8 mouse cellular contexts compared by ENCODE assay signal in genomic region chr10:117432415-117432814, GRCm38 (mm10). TPM values are rescaled to one million over a fixed set of nuclear protein-coding genes. Genes with fewer than 3 reads are reported as not detected.
DNase-seq lines count a peak whose midpoint lies in the region; ATAC-seq lines count a peak whose summit lies in the region.

No protein-coding gene starts in this region.

- H3K9ac ChIP-seq in hindbrain, embryonic 16.5 days (ENCODE audit: low read depth, low read length), result peak overlapping the region; percentile 23; the same call in 1 of the 2 replicates
- H3K9ac ChIP-seq in limb, embryonic 12.5 days (replicated peaks), result no peak overlapping the region; the same call in 1 of the 2 replicates
- H3K9ac ChIP-seq in midbrain, embryonic 11.5 days (ENCODE audit: low read length), result no peak overlapping the region

- WGBS in hindbrain, embryonic 16.5 days, result 9% methylated on average over 21 of the region's 21 CpGs
- 10% methylated on average over 21 of the region's 21 CpGs for WGBS in limb, embryonic 12.5 days
- 17% methylated on average over 21 of the region's 21 CpGs for WGBS in midbrain, embryonic 11.5 days

- no peaks in the 10 kb centered on the region for H3K36me3 ChIP-seq in hindbrain, embryonic 16.5 days (ENCODE audit: control insufficient read depth, insufficient read depth, low read length)
- H3K36me3 ChIP-seq in limb, embryonic 12.5 days, result no peaks in the 10 kb centered on the region
- no peaks in the 10 kb centered on the region for H3K36me3 ChIP-seq in midbrain, embryonic 11.5 days (ENCODE audit: control insufficient read depth, insufficient read depth, low read length)

- peak; percentile 48 to 76 for DNase-seq in adrenal gland, adult (ENCODE audit: inconsistent age in 2 of 2, low spot score in 1 of 2)
- DNase-seq in cerebellum, adult 9-11 months, result peak; percentile 36
- peak; percentile 97 for DNase-seq in midbrain, embryonic 11.5 days (ENCODE audit: low spot score, missing footprints)
- DNase-seq in spleen, adult 18-20 months, result peak; percentile 53 to 83
- no peak for DNase-seq in MN1 (ENCODE audit: low spot score)

- no peaks in the 10 kb centered on the region; the same call in none of the 2 replicates for H3K27me3 ChIP-seq in hindbrain, embryonic 16.5 days (replicated peaks; ENCODE audit: control insufficient read depth, insufficient read depth, low read length)
- H3K27me3 ChIP-seq in limb, embryonic 12.5 days, result peaks cover 20% of the 10 kb centered on the region
- peaks cover 5% of the 10 kb centered on the region for H3K27me3 ChIP-seq in midbrain, embryonic 11.5 days (ENCODE audit: control insufficient read depth, insufficient read depth, low read length)

- no peak overlapping the region for H3K27ac ChIP-seq in hindbrain, embryonic 16.5 days (ENCODE audit: low read depth, low read length)
- H3K27ac ChIP-seq in limb, embryonic 12.5 days, result no peak overlapping the region
- no peak overlapping the region for H3K27ac ChIP-seq in midbrain, embryonic 11.5 days (ENCODE audit: low read depth, low read length)

- peaks cover 4% of the 10 kb centered on the region for H3K4me1 ChIP-seq in hindbrain, embryonic 16.5 days (ENCODE audit: control insufficient read depth, insufficient read depth, low read depth, low read length)
- peaks cover 26% of the 10 kb centered on the region for H3K4me1 ChIP-seq in limb, embryonic 12.5 days (replicated peaks)
- H3K4me1 ChIP-seq in midbrain, embryonic 11.5 days (ENCODE audit: control insufficient read depth, insufficient read depth, low read length), result no peaks in the 10 kb centered on the region; the same call in 1 of the 2 replicates

- H3K4me3 ChIP-seq in hindbrain, embryonic 16.5 days (ENCODE audit: low read length), result peak overlapping the region; percentile 27; the same call in 1 of the 2 replicates
- peak overlapping the region; percentile 14; the same call in 1 of the 2 replicates for H3K4me3 ChIP-seq in limb, embryonic 12.5 days (replicated peaks)
- H3K4me3 ChIP-seq in midbrain, embryonic 11.5 days (ENCODE audit: low read depth, low read length), result no peak overlapping the region

- peak overlapping the region; percentile 50 for H3K4me2 ChIP-seq in hindbrain, embryonic 16.5 days (ENCODE audit: low read length)
- H3K4me2 ChIP-seq in limb, embryonic 12.5 days, result peak overlapping the region; percentile 45
- peak overlapping the region; percentile 8 for H3K4me2 ChIP-seq in midbrain, embryonic 11.5 days

- peak; percentile 32 for ATAC-seq in frontal cortex, adult (ENCODE audit: low TSS enrichment)
- peak; percentile 62; the same call in 1 of the 2 replicates for ATAC-seq in hindbrain, embryonic 16.5 days
- no peak for ATAC-seq in limb, embryonic 12.5 days (ENCODE audit: insufficient number of reproducible peaks, insufficient read depth, low FRiP score, low TSS enrichment, low read depth)
- peak; percentile 59 for ATAC-seq in midbrain, embryonic 11.5 days (ENCODE audit: low FRiP score)

- no peaks in the 10 kb centered on the region for H3K9me3 ChIP-seq in hindbrain, embryonic 16.5 days (ENCODE audit: control insufficient read depth, low read length)
- no peaks in the 10 kb centered on the region; the same call in 1 of the 2 replicates for H3K9me3 ChIP-seq in limb, embryonic 12.5 days
- no peaks in the 10 kb centered on the region for H3K9me3 ChIP-seq in midbrain, embryonic 11.5 days (ENCODE audit: control insufficient read depth, low read length)

RNA-seq across cellular contexts. Expression of gene Cpsf6, which starts 52.6 kb away (rescaled TPM):
- 111 and 128 TPM in 2 replicates for polyA plus RNA-seq in hindbrain, embryonic 16.5 days (2015; fragmentation: Nextera tagmentation; extraction: Ambion mirVana)
- 231 and 234 TPM in 2 replicates for polyA plus RNA-seq in limb, embryonic 12.5 days (2016; fragmentation: Nextera tagmentation; extraction: Ambion mirVana)
- 235 and 238 TPM in 2 replicates for polyA plus RNA-seq in midbrain, embryonic 11.5 days (2014; fragmentation: Nextera tagmentation; extraction: Ambion mirVana)
